Mouse (Mus musculus) midbrain, embryonic 10.5 days (tissue): ENCODE measurements around the gene Acyp2. TPM values are rescaled to one million over a fixed set of nuclear protein-coding genes. Genes with fewer than 3 reads are reported as not detected.

Experiments used
- DNase-seq: peaks from one replicate; pipeline ENCODE4 v3.0.0-alpha.2; 2017; ENCODE audit warnings: low spot score
- H3K27ac ChIP-seq: fragments of 300-500 bp; sonication (generic); replicated peaks from 2 replicates; pipeline ENCODE4 v1.5.1; 2016; ENCODE audit warnings: mild to moderate bottlenecking
- H3K27me3 ChIP-seq: fragments of 300-500 bp; sonication (generic); 2 replicates; pipeline ENCODE4 v1.6.1; 2016; ENCODE audit warnings: low read depth, mild to moderate bottlenecking; ENCODE audit not compliant: poor library complexity, severe bottlenecking
- H3K36me3 ChIP-seq: fragments of 300-500 bp; sonication (generic); 2 replicates; pipeline ENCODE4 v1.6.1; 2016; ENCODE audit warnings: mild to moderate bottlenecking, moderate library complexity
- H3K4me1 ChIP-seq: fragments of 300-500 bp; sonication (generic); 2 replicates; pipeline ENCODE4 v1.6.1; 2016
- H3K4me3 ChIP-seq: fragments of 300-500 bp; sonication (generic); 2 replicates; pipeline ENCODE4 v1.5.1; 2016; ENCODE audit warnings: mild to moderate bottlenecking, moderate library complexity
- H3K9me3 ChIP-seq: fragments of 300-500 bp; sonication (generic); replicated peaks from 2 replicates; pipeline ENCODE4 v1.6.1; 2016; ENCODE audit warnings: mild to moderate bottlenecking
- WGBS: fragments of 180-500 bp; shearing (Covaris S2); methylation state at CpG from one replicate; pipeline ENCODE4 v1.1.7; 2016; 5-methylcytosine and 5-hydroxymethylcytosine counted together
- polyA plus RNA-seq: library from polyadenylated mRNA; unstranded; fragments of >200 nt; fragmentation: Nextera tagmentation; extraction: Ambion mirVana; gene quantifications from 2 replicates; pipeline ENCODE4 v1.2.1, GENCODE M21; 2016

The Acyp2 gene
- polyA plus RNA-seq, 1 experiment from 2014 or later, result 10.2 TPM

DNA sequence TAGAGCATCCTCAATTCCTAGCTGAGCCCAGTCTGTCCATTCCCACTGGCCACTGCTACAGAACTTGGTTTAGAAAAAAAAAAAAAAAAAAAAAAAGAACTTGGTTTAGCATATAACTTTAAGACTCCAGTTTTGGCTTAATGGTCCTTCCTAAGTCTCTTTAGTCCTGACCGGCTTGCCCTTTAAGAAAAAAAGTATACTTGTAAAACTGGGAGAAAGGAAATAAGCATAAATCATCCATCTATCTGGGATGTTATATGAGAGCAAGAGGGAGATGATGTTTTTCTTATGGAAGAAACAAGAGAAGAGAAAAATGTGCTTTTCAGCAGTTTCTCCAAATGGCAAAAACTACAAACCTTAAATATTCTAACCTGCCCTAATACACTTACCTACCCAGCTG, 89.2 kb downstream of the Acyp2 start:
- H3K4me1 ChIP-seq, result no peaks in the 10 kb centered on the region
- no peak for DNase-seq
- H3K4me3 ChIP-seq, result no peak overlapping the region
- no peaks in the 10 kb centered on the region for H3K9me3 ChIP-seq
- no peaks in the 10 kb centered on the region for H3K36me3 ChIP-seq
- no peak overlapping the region for H3K27ac ChIP-seq
- H3K27me3 ChIP-seq, result no peaks in the 10 kb centered on the region
- 89% methylated on average over 1 of the region's 1 CpGs for WGBS

DNA sequence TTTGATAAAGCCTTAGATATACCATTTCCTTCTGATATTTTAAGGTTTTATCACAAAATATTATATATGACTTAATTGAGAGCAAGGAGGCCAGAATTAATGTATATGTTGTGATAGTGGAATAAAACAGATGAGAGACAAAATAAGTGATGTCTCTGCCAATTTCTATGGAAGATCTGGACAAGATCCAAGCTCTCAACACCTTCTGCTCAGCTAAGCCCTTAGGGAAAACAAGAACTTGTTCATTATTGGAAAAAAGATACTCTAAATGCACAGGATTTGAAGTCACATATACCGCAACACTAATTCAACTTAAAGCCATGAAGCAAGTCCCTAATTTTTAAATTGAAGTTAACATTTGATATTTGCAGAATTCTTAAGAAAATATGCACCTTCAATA, 96.0 kb downstream of the Acyp2 start:
- Histone ChIP-seq H3K27ac (no peak overlapping the region), H3K27me3 (no peaks in the 10 kb centered on the region), H3K4me3 (no peak overlapping the region), H3K4me1 (no peaks in the 10 kb centered on the region), H3K9me3 (no peaks in the 10 kb centered on the region), H3K36me3 (no peaks in the 10 kb centered on the region)
- no peak for DNase-seq
- 97% methylated on average over 1 of the region's 1 CpGs for WGBS

DNA sequence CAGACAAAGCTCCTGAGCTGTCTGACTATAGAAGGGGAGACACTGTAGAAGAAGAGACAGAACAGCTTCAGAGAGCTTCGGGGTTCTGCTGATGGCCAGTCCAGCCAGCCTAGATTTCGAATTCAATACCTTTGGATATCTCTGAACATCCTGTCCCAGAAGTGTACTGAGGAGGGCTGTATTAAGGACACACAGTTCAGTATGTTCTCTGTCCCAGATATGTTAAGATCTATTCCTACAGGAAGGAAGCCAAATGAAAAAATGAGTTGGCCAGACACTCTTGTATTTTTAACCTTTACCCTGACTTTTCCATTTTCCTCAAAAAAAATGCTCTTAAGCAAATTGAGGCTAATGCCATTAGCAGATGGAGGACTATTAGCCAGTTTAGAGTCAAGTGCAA, 132.3 kb downstream of the Acyp2 start:
- DNase-seq, result no peak
- H3K27ac ChIP-seq, result no peak overlapping the region
- H3K27me3 ChIP-seq, result no peaks in the 10 kb centered on the region
- H3K36me3 ChIP-seq, result no peaks in the 10 kb centered on the region
- 89% methylated on average over 2 of the region's 2 CpGs for WGBS
- no peak overlapping the region for H3K4me3 ChIP-seq
- H3K4me1 ChIP-seq, result no peaks in the 10 kb centered on the region
- H3K9me3 ChIP-seq, result no peaks in the 10 kb centered on the region

DNA sequence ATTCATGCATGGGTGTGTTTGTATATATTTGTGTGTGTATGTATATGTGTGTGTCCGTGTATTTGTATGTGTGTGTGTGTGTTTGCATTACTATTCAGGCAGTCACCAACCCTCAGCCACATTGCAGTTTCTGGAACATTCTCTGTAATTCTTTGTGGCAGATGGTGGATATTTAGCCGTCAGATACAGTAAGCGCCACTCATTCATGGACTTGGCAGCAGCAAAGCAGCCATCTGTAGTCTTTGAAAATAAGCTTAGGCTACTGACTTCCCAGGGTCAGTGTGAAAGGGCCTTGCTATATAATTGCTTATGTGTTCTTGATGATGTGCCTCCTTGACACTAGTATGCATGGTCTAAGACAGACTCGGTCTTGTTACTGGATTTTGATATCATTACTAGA, 141.2 kb downstream of the Acyp2 start:
- no peak overlapping the region for H3K27ac ChIP-seq
- no peaks in the 10 kb centered on the region for H3K9me3 ChIP-seq
- DNase-seq, result no peak
- WGBS, result 91% methylated on average over 4 of the region's 4 CpGs
- H3K4me3 ChIP-seq, result no peak overlapping the region
- no peaks in the 10 kb centered on the region for H3K27me3 ChIP-seq
- no peaks in the 10 kb centered on the region for H3K36me3 ChIP-seq
- H3K4me1 ChIP-seq, result no peaks in the 10 kb centered on the region

DNA sequence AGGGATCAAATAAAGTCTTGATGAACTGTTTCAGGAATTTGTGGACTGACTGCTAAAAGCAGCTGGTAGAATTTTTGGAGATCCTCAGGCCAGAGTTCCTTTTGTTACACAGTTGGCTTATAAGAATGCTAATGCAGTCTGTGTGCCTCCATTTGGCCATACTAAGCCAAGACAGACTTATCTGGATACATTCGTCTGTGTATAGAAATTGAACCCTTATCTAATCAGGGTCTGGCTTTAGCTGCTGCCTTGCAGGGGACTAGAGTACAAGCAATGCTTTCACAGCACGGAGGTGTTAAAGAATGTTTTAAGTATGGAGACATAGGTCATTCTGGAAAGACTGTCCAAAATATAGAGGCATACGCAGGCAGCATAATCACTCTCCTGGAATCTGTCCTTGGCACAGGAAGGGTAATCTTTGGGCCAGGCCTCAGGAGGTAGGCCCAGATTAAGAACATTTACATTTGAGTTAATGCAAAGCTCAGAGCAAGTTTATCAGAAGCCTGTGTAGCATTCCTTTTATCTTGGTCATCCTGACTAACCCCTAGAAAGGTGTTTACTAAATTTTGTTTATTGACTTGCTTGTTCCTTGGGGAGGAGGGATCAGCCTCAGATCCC, 150.5 kb downstream of the Acyp2 start:
- 83% methylated on average over 3 of the region's 3 CpGs for WGBS
- H3K9me3 ChIP-seq, result peaks cover 4% of the 10 kb centered on the region; the same call in 1 of the 2 replicates
- H3K27me3 ChIP-seq, result no peaks in the 10 kb centered on the region
- no peaks in the 10 kb centered on the region for H3K4me1 ChIP-seq
- no peak overlapping the region for H3K4me3 ChIP-seq
- H3K27ac ChIP-seq, result no peak overlapping the region
- H3K36me3 ChIP-seq, result no peaks in the 10 kb centered on the region
- DNase-seq, result no peak

DNA sequence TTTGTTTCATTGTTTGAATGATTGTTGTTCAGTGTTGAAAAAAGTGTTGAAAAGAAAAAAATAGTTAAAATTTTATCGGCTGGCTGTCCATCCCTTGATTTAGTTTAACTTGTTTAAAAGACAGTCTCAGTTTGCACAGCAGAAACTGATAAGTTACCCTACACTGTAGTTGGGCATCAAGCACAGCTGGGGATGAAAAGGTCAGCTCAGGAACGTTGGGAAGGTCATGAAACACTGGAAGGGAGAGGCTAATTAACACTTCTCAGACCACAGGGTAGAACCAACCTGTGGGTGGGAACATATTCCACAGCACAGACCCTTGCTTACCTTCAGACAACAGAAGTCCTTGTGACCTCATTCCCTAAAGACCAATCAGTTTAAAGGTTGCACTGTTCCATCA, 152.2 kb downstream of the Acyp2 start:
- Histone ChIP-seq H3K9me3 (peaks cover 4% of the 10 kb centered on the region; the same call in 1 of the 2 replicates), H3K27me3 (no peaks in the 10 kb centered on the region), H3K4me1 (no peaks in the 10 kb centered on the region), H3K27ac (no peak overlapping the region), H3K36me3 (no peaks in the 10 kb centered on the region), H3K4me3 (no peak overlapping the region)
- no peak for DNase-seq
- 64% methylated on average over 2 of the region's 2 CpGs for WGBS

DNA sequence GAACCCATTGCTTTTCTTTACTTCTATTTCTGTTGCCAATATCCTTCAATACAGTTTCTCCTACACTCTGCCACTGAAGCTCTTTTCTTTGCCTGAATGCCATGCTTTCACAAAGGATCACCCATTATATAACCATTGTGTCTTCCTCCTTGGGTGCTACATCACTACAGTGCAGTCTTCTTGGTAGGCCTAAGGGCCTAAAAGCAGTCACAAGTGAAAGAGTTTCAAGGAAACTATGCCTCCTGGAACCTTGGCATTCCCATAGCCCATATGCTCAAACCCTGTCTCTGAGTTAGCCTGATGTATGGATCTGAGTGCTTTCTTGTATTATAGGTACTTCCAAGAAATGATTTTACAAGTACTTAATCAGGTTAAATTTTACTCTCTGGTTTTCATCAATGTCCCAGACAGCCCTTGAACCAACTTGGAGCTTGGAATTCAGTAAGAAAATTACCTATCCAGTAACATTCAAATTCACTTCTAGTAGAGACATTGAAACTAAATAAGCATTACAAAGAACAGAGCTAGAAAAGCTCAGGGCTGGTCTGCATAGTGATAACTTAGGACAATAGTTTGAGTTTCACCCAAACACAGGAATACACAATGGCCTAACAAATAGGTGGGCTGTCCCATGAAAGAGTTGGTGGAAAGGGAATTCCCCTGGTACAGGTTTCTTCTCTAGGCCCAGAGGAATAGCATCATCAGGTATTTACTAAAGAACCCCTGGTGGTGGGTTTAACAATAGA, 157.7 kb downstream of the Acyp2 start:
- Histone ChIP-seq H3K4me3 (no peak overlapping the region), H3K27me3 (no peaks in the 10 kb centered on the region), H3K4me1 (no peaks in the 10 kb centered on the region), H3K27ac (no peak overlapping the region), H3K9me3 (no peaks in the 10 kb centered on the region), H3K36me3 (no peaks in the 10 kb centered on the region)
- DNase-seq, result no peak

DNA sequence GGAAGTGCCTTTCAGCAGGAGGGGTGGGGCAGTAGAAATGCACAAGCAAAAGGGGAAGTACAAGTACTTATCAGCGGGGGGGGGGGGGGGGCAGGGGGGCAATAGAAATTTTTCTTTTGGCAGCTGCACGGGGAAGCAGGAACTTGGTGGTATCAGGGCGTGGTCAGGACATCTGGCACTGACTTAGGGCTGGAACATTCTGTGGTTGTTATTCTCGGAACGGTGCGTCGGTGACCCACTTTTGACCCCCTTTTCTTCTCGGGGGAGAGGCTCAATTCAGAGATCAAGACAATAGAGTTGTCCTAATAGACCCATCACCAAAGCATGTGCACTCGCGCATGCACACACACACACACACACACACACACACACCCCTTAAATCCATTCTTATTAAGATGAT, 161.2 kb downstream of the Acyp2 start:
- Histone ChIP-seq H3K27me3 (no peaks in the 10 kb centered on the region), H3K4me1 (no peaks in the 10 kb centered on the region), H3K9me3 (no peaks in the 10 kb centered on the region), H3K27ac (no peak overlapping the region), H3K36me3 (no peaks in the 10 kb centered on the region), H3K4me3 (no peak overlapping the region)
- no peak for DNase-seq
- 79% methylated on average over 9 of the region's 10 CpGs for WGBS

DNA sequence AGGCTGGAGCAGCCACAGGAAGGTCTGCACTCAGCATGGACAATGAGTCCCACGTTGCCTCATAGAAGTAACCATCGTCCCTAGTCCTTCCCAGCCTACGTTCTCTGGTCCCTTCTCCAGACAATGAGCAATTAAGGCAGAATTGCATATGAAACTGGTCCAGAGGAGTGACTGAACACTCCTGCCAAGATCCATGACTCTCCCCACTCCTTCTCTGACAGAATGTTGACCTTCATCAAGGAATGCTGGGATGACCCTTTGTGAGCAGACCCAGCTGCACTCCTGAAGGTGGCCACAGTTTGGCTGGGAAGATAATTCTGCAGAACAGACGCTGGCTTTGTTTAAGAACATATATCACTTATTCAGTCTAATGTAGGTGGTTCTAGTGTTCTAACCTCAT, 166.1 kb downstream of the Acyp2 start:
- WGBS, result 88% methylated on average over 4 of the region's 4 CpGs
- no peak for DNase-seq
- no peak overlapping the region for H3K27ac ChIP-seq
- H3K36me3 ChIP-seq, result no peaks in the 10 kb centered on the region
- H3K4me1 ChIP-seq, result no peaks in the 10 kb centered on the region
- H3K9me3 ChIP-seq, result no peaks in the 10 kb centered on the region
- H3K4me3 ChIP-seq, result no peak overlapping the region
- H3K27me3 ChIP-seq, result no peaks in the 10 kb centered on the region

DNA sequence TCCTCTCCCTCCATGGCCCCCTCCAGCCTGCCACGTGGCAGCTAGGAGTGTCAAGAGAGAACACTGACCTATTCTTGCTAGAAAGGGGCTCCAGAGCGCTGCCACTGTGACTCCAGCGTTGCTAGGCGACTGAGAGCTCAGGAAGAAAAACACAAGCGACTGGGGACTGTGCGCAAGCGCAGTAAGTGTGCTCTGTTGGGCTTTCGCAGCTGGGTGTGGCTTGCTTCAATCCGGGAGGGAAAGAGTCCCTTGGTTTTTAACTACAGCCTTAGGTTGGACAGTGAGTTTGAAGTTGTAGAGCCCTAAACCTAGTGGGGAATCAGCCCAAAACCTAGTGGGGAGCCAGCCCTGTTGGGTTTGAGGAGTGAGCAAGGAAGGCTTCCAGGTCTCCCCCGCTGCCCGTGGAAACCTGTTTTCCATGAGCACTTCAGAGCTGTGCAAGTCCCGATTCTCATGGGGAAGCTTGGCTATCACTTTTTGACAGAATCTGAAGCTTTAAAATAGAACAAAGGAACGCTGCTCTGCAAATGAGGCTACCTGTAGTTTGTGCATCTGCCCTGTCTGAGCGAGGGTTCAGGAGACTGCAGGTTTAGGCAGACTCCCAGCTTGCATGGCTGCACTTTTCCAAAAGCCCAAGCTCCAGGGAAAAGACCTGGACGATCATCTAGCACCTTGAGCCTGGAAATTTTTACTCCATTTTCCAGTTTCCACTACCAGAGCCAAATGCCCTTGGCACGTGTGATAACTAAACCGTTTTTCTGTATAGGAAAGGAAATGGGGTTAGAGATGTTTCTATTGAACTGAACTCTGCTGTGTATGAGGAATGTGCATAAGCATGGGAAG, 177.4 kb downstream of the Acyp2 start, which contains the start of gene 4930505A04Rik:
Gene 4930505A04Rik (minus strand): TSS at position 77 of the 843 bp plus-strand sequence.
- no peaks in the 10 kb centered on the region for H3K9me3 ChIP-seq
- peaks cover 14% of the 10 kb centered on the region for H3K4me1 ChIP-seq
- no peaks in the 10 kb centered on the region for H3K36me3 ChIP-seq
- 11% methylated on average over 17 of the region's 17 CpGs for WGBS
- H3K27me3 ChIP-seq, result 0 out of 2 replicates have a peak, but pooled peaks cover 9% of the 10 kb centered on the region
- H3K27ac ChIP-seq, result peak within 1 kb of the TSS; percentile 84
- H3K4me3 ChIP-seq, result peak within 1 kb of the TSS; percentile 60
- peak; percentile 92 for DNase-seq

DNA sequence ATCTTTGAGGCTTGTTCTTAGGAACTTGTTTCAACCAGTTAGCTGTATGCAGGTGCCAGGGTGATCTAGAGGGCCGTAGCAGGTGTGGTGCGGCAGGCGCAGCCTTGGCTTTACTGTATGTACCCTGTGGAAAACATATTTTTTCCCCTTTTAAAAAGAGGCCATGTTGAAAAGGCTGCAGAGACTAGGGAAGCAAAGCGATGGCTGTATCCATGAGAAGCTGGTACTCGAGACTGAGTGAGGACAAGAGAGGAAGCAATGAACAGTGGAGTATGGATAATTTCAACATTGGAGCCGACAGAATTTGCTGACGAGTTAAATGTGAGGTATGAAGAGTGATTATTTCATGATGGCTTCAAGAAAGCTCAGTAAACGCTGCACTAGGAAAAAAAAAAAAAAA, 178.2 kb downstream of the Acyp2 start:
- 79% methylated on average over 8 of the region's 8 CpGs for WGBS
- no peaks in the 10 kb centered on the region for H3K36me3 ChIP-seq
- DNase-seq, result no peak
- H3K4me3 ChIP-seq, result no peak overlapping the region
- peaks cover 14% of the 10 kb centered on the region for H3K4me1 ChIP-seq
- no peaks in the 10 kb centered on the region for H3K9me3 ChIP-seq
- H3K27ac ChIP-seq, result peak overlapping the region; percentile 84
- H3K27me3 ChIP-seq, result 0 out of 2 replicates have a peak, but pooled peaks cover 9% of the 10 kb centered on the region
